Mouse (Mus musculus) kidney, adult 2 months (tissue): Measurements from ENCODE around the gene Slk.

Experiments
- CTCF ChIP-seq: fragments of 200-500 bp; conservative IDR thresholded peaks from 2 replicates; pipeline ENCODE4 v1.5.1; 2011; ENCODE audit warnings: low read depth, mild to moderate bottlenecking, control low read depth, low read length, moderate library complexity, mixed read lengths; ENCODE audit not compliant: insufficient read depth, insufficient read length
- POLR2A ChIP-seq: fragments of 200-500 bp; IDR thresholded peaks from one replicate; pipeline ENCODE4 v1.6.1; 2011; ENCODE audit warnings: low read depth, low read length, control low read depth

GRCm38 (mm10) chr19:47534131-47534530, 45.3 kb upstream of the Slk start:
- TF ChIP-seq CTCF (no peak), POLR2A (no peak)
